Mouse (Mus musculus) granulocyte monocyte progenitor cell, adult 5-6 weeks (primary cell): ENCODE measurements at regions not wholly inside any gene's neighbourhood (a gene's known extent, or its start where the extent isn't known, plus 50 kb on each side); places are given as distances from the start of the nearest gene placed in this dataset.

Experiments
- ATAC-seq: replicated peaks from 2 replicates; pipeline ENCODE4 v1.8.0; 2016; ENCODE audit warnings: mild to moderate bottlenecking, moderate TSS enrichment, inconsistent platforms; ENCODE audit not compliant: poor library complexity, severe bottlenecking

DNA sequence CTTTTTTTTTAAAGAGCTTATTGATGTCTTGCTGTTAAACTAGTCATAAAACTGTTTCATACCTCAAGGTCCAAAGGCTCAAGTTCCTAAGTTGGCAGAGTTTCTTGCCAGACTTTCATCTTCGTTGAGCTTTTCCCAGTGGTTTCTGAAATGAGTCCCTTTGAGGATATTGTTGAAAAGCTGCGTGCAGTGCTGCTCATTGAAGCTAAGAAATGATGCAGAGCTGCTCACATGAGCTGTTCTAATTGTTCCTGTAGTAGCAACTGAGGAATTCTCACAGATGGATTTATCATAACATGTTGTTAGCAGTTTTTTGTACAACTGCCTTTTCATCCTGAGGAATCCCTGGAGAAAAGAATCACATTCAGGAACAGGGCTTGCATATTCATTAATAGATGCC lies 249.3 kb downstream of the Col11a1 start:
- ATAC-seq: no peak

DNA sequence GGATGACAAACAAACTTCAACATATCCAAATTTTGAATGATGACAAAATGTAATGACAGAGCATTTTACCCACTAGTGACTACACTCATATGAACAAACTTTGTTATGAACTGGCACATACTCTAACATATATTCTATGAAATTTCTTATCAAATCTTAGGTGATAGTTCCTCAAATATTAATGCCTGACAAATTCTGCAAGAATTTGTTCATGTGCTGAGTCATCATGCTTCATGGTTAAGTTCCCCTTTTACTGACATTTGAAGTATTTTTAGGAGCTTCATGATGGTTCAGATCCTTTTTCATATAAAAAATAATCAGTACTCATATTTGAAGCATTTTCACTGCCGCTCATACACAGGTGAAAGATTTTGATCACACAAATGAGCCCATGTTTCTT lies 289.1 kb downstream of the Col11a1 start:
- ATAC-seq: peak; percentile 55; the same call in 1 of the 2 replicates

DNA sequence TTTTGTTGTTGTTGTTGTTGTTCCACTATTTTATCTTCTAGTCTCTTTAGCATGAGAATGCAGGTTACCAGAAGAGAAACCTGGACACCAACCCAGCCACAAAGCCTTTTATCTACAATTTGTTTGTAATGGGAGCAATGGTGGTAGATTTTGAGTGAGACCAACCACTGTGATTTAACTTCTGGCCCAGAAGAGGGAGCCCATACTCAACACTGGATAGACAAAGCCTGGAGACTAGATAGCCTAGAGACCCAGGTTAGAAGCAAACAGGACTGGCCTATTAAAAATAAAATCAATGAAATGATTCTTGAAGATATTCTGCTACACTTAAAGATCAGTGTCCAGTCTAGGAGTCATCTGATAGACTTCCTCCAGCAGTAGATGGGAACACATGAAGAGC lies 304.0 kb downstream of the Col11a1 start:
- no peak for ATAC-seq

DNA sequence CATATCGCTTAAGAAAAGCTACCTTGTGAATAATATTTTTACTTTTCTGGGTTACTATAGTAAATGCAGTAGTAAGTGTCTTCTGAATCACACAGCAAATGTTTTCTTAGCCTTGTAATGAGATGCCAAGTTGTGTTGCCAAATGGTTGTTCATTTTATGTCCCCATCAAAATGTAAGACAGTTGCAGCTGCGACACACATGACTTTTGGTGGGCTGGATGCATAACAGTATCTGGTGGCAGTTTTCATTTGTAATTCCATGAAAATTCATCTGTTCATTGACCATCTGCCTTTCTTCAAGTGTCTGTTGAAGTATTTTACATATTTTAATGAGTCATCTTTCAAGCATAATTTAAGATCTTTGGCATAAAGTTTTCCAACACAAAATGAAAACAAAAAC lies 313.4 kb downstream of the Col11a1 start:
- no peak for ATAC-seq

DNA sequence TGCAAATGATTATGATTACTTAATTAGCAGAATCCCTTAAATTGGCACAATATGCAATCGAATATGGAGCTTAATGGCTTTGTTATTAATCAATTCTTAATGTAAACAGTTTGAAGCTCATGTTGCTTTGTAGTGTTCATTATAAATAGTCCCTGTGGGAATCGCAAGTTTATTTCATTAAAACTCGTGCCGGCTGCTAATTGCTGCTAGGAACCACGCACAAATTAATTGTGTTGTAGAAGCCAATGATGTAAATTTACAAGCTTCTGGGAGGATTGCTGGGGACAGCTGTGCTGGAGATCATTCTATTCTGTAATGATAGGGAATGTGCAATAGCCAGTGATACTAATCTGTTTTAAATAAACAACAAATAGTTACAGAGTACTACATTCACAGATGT lies 349.7 kb downstream of the Col11a1 start:
- no peak for ATAC-seq

DNA sequence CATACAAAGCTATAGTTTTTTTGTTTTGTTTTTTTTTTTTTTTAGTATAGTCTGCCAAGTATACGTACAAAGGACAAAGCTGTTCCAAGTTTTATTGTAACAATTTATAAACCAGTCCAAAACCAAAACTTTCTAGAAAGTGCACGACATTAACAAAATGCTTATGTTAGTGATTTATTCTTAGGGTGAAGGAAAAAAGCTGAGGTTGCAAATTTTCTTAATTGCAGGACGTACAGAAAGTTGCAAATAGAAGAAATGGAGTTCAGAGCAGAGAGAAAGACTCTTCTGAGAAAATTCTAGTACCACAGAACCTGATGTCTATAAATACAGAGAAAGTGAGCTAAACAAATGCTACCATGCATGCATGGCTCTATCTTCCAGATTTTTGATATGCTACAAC lies 373.1 kb downstream of the Col11a1 start:
- no peak for ATAC-seq
